Mouse (Mus musculus) C2C12 (cell line): ENCODE measurements at regions not wholly inside any gene's neighbourhood (a gene's known extent, or its start where the extent isn't known, plus 50 kb on each side); places are given as distances from the start of the nearest gene placed in this dataset.

ENCODE experiments used
- CEBPB ChIP-seq: IDR thresholded peaks from one replicate; pipeline ENCODE4 v1.6.1; 2011; ENCODE audit warnings: low read depth, mild to moderate bottlenecking, control low read depth, moderate library complexity
- CTCF ChIP-seq: IDR thresholded peaks from one replicate; pipeline ENCODE4 v1.5.1; 2011; ENCODE audit not compliant: control insufficient read depth, insufficient read depth, insufficient read length
- FOSL1 ChIP-seq: IDR thresholded peaks from one replicate; pipeline ENCODE4 v1.8.0; 2011; ENCODE audit warnings: mild to moderate bottlenecking, low read length; ENCODE audit not compliant: poor library complexity, insufficient read depth, severe bottlenecking
- MAX ChIP-seq: IDR thresholded peaks from one replicate; pipeline ENCODE4 v1.6.1; 2011; ENCODE audit warnings: mild to moderate bottlenecking, control low read depth
- MYOD1 ChIP-seq: IDR thresholded peaks from one replicate; pipeline ENCODE4 v1.6.1; 2011; ENCODE audit warnings: low read depth; ENCODE audit not compliant: control insufficient read depth, insufficient read length
- MYOG ChIP-seq: IDR thresholded peaks from one replicate; pipeline ENCODE4 v1.6.1; 2011; ENCODE audit not compliant: control insufficient read depth, insufficient read length; ENCODE audit errors: extremely low read depth
- USF1 ChIP-seq: IDR thresholded peaks from one replicate; pipeline ENCODE4 v1.6.1; 2011; ENCODE audit warnings: low read depth, mild to moderate bottlenecking, control low read depth, moderate library complexity

- TF ChIP-seq USF1 (no peak), CTCF (no peak), CEBPB (no peak), FOSL1 (no peak), MYOG (no peak), MAX (no peak), MYOD1 (no peak)
Measured at GRCm38 (mm10) chr3:54597326-54598274, 95.0 kb upstream of the Supt20 start.
